Mouse (Mus musculus) cerebellum, adult 11 months (tissue): ENCODE results near the gene Acsbg1.
A peak's percentile ranks its signal among the peaks of the same experiment; 100 is the strongest.

Source experiments
- DNase-seq: peaks from one replicate; pipeline ENCODE4 v3.0.0; 2022

Gene Acsbg1

DNA sequence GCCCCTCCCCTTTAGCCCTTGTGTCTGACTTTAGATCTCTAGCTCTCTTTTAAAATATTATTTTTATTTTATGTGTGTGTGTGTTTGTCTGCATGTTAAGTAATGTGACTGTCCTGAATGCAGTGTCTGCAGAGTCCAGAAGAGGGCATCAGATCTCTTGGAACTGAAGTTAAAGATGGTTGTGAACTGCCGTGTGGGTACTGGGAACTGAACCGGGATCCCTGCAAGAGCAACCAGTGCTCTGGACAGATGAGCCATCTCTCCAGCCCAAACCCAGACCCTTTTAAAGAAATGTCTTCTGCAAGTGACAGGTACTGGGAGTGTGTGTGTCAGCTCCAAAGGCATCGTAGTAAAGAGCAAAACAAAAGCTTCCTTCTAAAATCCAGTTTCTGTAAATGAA is 4.4 kb upstream of the Acsbg1 start:
- no peak for DNase-seq

- no peak for DNase-seq
Observed at GRCm38 (mm10) chr9:54664358-54664757, 2.7 kb upstream of the Acsbg1 start.

- DNase-seq = no peak
Observed at GRCm38 (mm10) chr9:54658773-54659172, 2.9 kb downstream of the Acsbg1 start.

DNA sequence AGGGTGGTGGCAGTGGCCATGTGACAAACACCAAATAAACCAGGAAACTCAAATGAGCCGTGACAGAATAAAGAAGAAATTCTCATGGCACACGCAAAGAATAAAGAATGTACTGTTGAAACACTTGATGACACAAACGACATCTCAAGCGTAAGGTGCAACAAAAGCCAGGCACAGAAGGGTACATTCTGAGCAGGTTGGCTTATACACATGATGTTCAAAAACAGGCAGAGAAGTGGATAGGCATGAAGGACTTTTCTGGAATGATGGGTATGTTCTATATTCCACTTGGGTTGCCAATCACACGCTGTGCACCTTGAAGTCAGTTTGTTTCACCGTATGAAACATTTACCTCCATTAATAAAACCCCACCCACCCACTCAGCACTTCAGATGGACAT is 5.3 kb downstream of the Acsbg1 start:
- no peak for DNase-seq

- DNase-seq = no peak
Observed at GRCm38 (mm10) chr9:54655846-54656245, 5.8 kb downstream of the Acsbg1 start.

DNA sequence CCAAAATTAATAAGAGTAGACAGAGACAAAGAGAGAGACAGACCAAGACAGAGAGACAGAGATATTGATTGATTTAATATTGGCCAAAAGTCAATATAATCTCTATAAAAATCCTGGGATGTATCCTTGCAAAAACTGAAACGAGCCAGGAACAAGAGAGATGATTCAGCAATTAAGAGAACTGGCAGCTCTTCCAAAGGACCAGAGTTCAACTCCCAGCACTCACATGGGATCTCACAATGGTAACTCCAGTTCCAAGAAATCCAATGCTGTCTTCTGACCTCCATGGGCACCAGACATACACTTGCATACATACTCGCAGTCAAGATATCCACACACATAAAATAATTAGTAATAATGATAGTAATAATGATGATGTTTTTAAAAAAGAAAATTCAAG is 8.9 kb downstream of the Acsbg1 start:
- DNase-seq = no peak

GRCm38 (mm10) chr9:54649360-54649759 is 12.3 kb downstream of the Acsbg1 start:
- DNase-seq = no peak

DNA sequence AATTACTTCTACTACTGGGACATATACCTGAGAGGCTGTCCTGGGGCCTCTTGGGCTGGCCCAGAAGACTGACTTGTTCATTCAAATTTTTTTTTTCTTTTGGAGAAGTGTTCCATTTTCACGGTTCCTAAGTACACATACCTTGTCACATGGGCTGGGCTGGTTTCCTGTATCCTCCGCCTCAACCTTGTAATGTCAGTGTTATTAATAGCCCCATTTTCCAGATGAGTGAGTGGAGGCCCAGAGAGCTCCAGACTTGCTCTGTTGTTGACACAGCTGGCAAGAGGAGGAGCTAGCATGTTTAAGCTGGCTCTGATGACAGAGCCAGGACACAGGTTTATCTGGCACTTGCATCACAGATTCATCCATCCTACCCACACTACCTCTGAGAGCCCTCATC is 14.2 kb downstream of the Acsbg1 start:
- DNase-seq = no peak

GRCm38 (mm10) chr9:54646252-54646651 is 15.4 kb downstream of the Acsbg1 start:
- DNase-seq = no peak

DNA sequence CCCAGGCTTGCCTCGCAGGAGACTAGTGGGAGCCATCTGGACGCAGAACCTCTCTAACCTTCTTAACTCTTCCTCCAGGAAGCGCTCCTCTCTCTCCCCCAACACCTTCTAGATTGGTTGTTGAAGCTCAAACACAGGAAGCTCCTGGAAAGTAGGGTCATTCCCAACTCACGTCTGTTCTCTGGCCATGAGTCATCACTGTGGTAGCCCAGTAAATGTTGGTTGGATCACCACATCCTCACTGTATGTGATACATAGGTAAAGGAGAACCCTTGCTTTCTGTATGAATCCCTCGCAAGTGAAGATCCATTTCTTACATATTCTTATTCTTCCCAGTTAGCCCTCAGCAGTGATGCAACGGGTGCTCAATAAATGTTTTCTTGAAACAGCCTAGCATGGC is 16.1 kb downstream of the Acsbg1 start:
- DNase-seq = no peak

DNA sequence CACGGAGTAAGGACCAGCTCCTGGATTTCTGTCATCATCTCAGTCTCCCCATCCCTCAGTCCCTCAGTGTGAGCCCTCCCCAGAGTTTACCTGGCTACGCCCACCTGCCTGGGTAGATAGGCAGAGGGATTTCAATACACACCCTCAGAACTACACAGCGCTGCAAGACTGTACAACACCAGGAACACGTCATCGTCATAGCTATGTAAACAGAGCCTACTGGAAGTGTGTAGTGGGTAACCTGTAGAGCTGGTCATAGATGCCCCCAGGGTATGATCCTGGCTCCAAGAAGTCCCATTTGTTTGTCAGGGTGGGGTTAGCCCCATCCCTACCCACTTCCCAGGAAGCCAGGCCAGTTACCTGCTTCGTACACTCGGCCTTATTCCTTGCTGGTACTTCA is 18.5 kb downstream of the Acsbg1 start:
- no peak for DNase-seq

DNA sequence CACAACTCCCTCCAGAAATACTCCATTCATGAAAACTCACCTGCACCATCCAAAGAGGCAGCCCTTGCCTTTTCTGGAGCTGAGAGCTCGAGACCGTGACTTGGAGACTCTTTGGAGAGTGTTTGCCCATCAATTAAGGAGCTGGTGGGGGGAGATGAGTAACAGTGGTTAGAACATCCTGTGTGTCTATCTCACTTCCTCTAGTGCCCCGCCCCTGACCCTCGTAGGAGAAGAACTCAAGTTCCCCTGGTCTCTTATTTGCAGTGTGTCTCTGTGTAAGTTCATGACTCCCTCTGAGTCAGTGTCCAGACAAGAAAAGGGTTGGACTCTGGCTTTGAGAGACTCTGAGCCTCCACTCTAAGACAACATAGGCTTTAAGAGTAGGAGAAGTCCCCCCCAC is 19.1 kb downstream of the Acsbg1 start:
- DNase-seq = no peak

- DNase-seq = no peak
Observed at GRCm38 (mm10) chr9:54642149-54642548, 19.5 kb downstream of the Acsbg1 start.

DNA sequence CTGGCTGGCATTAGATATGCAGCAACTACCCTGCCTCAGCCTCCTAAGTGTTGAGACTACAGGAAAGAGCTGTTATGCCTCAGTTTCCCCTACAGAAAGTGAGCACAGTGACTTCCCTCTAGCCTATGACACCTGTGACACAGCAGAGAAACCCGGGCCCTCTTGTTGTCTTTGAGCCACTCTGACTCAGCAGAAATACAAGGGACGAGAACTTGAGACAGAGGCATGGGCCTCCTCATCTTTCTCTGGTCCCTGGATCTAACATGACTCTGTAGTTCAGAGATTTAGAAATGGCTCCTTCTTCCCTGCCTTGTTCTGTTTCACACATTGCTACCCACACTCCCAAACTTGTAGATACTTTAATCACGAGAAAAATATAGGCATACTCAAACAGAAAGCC is 20.1 kb downstream of the Acsbg1 start:
- DNase-seq = no peak

- no peak for DNase-seq
Observed at GRCm38 (mm10) chr9:54639192-54639591, 22.5 kb downstream of the Acsbg1 start.

- DNase-seq = no peak
Observed at GRCm38 (mm10) chr9:54637510-54638314, 24.0 kb downstream of the Acsbg1 start.

GRCm38 (mm10) chr9:54633401-54633800 is 28.3 kb downstream of the Acsbg1 start:
- DNase-seq = no peak

- no peak for DNase-seq
Observed at GRCm38 (mm10) chr9:54630905-54631304, 30.8 kb downstream of the Acsbg1 start.

GRCm38 (mm10) chr9:54629613-54630261 is 31.9 kb downstream of the Acsbg1 start:
- DNase-seq = peak; percentile 9

GRCm38 (mm10) chr9:54628752-54629151 is 32.9 kb downstream of the Acsbg1 start:
- no peak for DNase-seq

DNA sequence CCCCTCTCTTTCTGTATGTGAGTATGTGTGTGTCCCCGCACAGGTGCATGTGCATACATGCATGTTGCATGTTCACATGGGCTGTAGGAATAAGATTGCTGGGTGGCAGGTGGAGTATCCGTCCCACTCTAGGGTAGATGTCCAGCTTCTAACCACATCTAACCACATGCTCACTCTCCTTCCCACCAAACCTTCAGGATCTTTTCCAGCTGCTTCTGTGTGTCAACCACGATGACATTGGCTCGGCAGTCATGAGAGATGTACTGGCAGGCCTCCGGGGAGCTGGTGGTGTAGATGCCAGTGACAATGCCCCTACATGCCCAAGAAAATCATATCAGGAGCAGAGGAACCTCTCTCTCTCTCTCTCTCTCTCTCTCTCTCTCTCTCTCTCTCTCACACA is 34.4 kb downstream of the Acsbg1 start:
- DNase-seq = no peak

DNA sequence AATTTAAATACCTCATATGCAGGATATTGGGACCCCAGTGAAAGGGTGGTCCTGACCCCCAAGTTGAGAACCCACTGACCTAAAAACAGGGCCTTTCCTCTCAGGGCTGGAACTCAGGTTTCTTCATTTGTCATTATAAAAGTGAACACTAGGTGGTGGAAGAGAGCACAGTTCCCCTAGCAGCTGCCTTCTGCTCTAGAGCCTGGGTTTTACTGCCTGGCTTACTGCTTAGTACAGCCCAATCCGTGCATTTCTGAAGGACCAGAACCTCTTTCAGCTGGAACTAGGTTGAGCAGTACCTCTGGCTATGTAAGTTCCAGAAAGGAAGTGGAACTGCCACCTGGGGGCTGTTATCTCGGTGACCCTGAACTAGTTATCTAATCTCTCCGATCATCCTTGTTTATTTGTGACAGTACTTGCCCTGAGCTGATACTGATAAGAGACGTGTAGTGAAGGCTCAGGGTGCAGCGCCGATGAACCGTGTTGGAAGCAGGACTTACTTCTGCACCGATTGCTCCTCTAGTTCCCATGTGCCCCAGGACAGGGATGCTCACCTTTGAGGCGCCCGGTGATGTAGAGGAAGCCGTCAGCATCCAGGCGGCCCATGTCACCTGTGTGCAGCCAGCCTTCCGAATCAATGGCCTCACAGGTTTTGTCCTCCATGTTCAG is 47.4 kb downstream of the Acsbg1 start:
- DNase-seq = peak; percentile 31

- DNase-seq = no peak
Observed at GRCm38 (mm10) chr9:54612781-54613191, 48.9 kb downstream of the Acsbg1 start.

GRCm38 (mm10) chr9:54604886-54605285 is 56.8 kb downstream of the Acsbg1 start:
- peak; percentile 37 for DNase-seq
